In genomic region chr11:4729603-4730002, GRCm38 (mm10) we compare ENCODE assay signal across 10 mouse cellular contexts. TPM values are rescaled to one million over a fixed set of nuclear protein-coding genes. Genes with fewer than 3 reads are reported as not detected.
A peak's percentile ranks its signal among the peaks of the same experiment; 100 is the strongest.
DNase-seq lines count a peak whose midpoint lies in the region; ATAC-seq and TF ChIP-seq lines count a peak whose summit lies in the region.
"Had no signal": no experiment of that assay in that cellular context is flagged by ENCODE, and none has a peak within 500 bp of the region (broad histone marks: within the 10 kb centered on the region; RNA-seq: fewer than 3 reads in every experiment).

No protein-coding gene starts in this region.

- no peak overlapping the region for H3K27ac ChIP-seq in forebrain, postnatal 0 days (ENCODE audit: low read depth, low read length)
- H3K27ac ChIP-seq in forebrain, embryonic 15.5 days (replicated peaks): no peak overlapping the region
- no peak overlapping the region for H3K27ac ChIP-seq in hindbrain, embryonic 16.5 days (ENCODE audit: low read depth, low read length)
- H3K27ac ChIP-seq in forebrain, embryonic 11.5 days (ENCODE audit: low read depth, low read length): no peak overlapping the region

- H3K27me3 ChIP-seq in forebrain, postnatal 0 days (ENCODE audit: insufficient read depth, low read length): no peaks in the 10 kb centered on the region
- H3K27me3 ChIP-seq in forebrain, embryonic 15.5 days: no peaks in the 10 kb centered on the region
- no peaks in the 10 kb centered on the region for H3K27me3 ChIP-seq in hindbrain, embryonic 16.5 days (replicated peaks; ENCODE audit: control insufficient read depth, insufficient read depth, low read length)
- no peaks in the 10 kb centered on the region for H3K27me3 ChIP-seq in forebrain, embryonic 11.5 days (ENCODE audit: control insufficient read depth, insufficient read depth, low read length)

- H3K4me1 ChIP-seq in forebrain, postnatal 0 days (ENCODE audit: insufficient read depth): no peaks in the 10 kb centered on the region
- peaks cover 4% of the 10 kb centered on the region; the same call in 1 of the 2 replicates for H3K4me1 ChIP-seq in forebrain, embryonic 15.5 days
- no peaks in the 10 kb centered on the region; the same call in 1 of the 2 replicates for H3K4me1 ChIP-seq in hindbrain, embryonic 16.5 days (ENCODE audit: control insufficient read depth, insufficient read depth, low read depth, low read length)
- no peaks in the 10 kb centered on the region for H3K4me1 ChIP-seq in forebrain, embryonic 11.5 days (replicated peaks; ENCODE audit: control insufficient read depth, insufficient read depth, low read length)

- peak; percentile 10 for DNase-seq in forebrain, postnatal 0 days
- peak; percentile 83 for DNase-seq in ovary, adult 18-20 months (ENCODE audit: low spot score)
- DNase-seq in ovary, postnatal 10 days (ENCODE audit: low spot score): no peak
- DNase-seq in testis, postnatal 14 days (ENCODE audit: low spot score): peak; percentile 68
- no peak for DNase-seq in forebrain, embryonic 11.5 days (ENCODE audit: low spot score)

- no peak for ATAC-seq in forebrain, postnatal 0 days
- no peak; the same call in 1 of the 2 replicates for ATAC-seq in forebrain, embryonic 15.5 days (replicated peaks)
- ATAC-seq in hindbrain, embryonic 16.5 days: 0 out of 2 replicates have a peak, but pooled peaks have one; percentile 31
- ATAC-seq in forebrain, embryonic 11.5 days (replicated peaks; ENCODE audit: low FRiP score): no peak
- no peak for ATAC-seq in cerebellum, adult (ENCODE audit: insufficient number of reproducible peaks, low FRiP score, low TSS enrichment)

- no peak overlapping the region for H3K4me3 ChIP-seq in forebrain, postnatal 0 days (ENCODE audit: low read depth, low read length)
- no peak overlapping the region for H3K4me3 ChIP-seq in forebrain, embryonic 15.5 days
- no peak overlapping the region for H3K4me3 ChIP-seq in hindbrain, embryonic 16.5 days (ENCODE audit: low read length)
- no peak overlapping the region for H3K4me3 ChIP-seq in forebrain, embryonic 11.5 days (ENCODE audit: low read depth, low read length)

- H3K9ac ChIP-seq in forebrain, postnatal 0 days: no peak overlapping the region
- H3K9ac ChIP-seq in forebrain, embryonic 15.5 days (replicated peaks): no peak overlapping the region
- H3K9ac ChIP-seq in hindbrain, embryonic 16.5 days (ENCODE audit: low read depth, low read length): no peak overlapping the region
- no peak overlapping the region for H3K9ac ChIP-seq in forebrain, embryonic 11.5 days (ENCODE audit: low read length)

- no peaks in the 10 kb centered on the region for H3K9me3 ChIP-seq in forebrain, postnatal 0 days (ENCODE audit: low read length)
- H3K9me3 ChIP-seq in forebrain, embryonic 15.5 days: no peaks in the 10 kb centered on the region
- H3K9me3 ChIP-seq in hindbrain, embryonic 16.5 days (ENCODE audit: control insufficient read depth, low read length): no peaks in the 10 kb centered on the region
- no peaks in the 10 kb centered on the region for H3K9me3 ChIP-seq in forebrain, embryonic 11.5 days (ENCODE audit: control insufficient read depth, low read length)

- H3K36me3 ChIP-seq in forebrain, postnatal 0 days (ENCODE audit: insufficient read depth): peaks cover 8% of the 10 kb centered on the region
- H3K36me3 ChIP-seq in forebrain, embryonic 15.5 days: peaks cover 6% of the 10 kb centered on the region
- H3K36me3 ChIP-seq in hindbrain, embryonic 16.5 days (ENCODE audit: control insufficient read depth, insufficient read depth, low read length): no peaks in the 10 kb centered on the region
- no peaks in the 10 kb centered on the region for H3K36me3 ChIP-seq in forebrain, embryonic 11.5 days (ENCODE audit: control insufficient read depth, insufficient read depth, low read length)

- 55% methylated on average over 12 of the region's 12 CpGs for WGBS in forebrain, postnatal 0 days
- 53% methylated on average over 12 of the region's 12 CpGs for WGBS in forebrain, embryonic 15.5 days
- 40% methylated on average over 12 of the region's 12 CpGs for WGBS in hindbrain, embryonic 16.5 days
- WGBS in forebrain, embryonic 11.5 days: 84% methylated on average over 12 of the region's 12 CpGs

- H3K4me2 ChIP-seq in forebrain, postnatal 0 days (ENCODE audit: low read depth): no peak overlapping the region
- no peak overlapping the region for H3K4me2 ChIP-seq in forebrain, embryonic 15.5 days (replicated peaks)
- H3K4me2 ChIP-seq in hindbrain, embryonic 16.5 days (ENCODE audit: low read length): no peak overlapping the region
- H3K4me2 ChIP-seq in forebrain, embryonic 11.5 days (ENCODE audit: low read depth, low read length, severe bottlenecking): no peak overlapping the region

- TF ChIP-seq CTCF in forebrain, postnatal 0 days (IDR thresholded peaks at IDR 0.05; ENCODE audit: low read depth): no peak

RNA-seq across cellular contexts. Expression of gene Cabp7, which starts 17.0 kb away (rescaled TPM):
- total RNA-seq in forebrain, postnatal 0 days (2014; rRNA removed): 5.3 and 5.5 TPM in 2 replicates
- polyA plus RNA-seq in forebrain, postnatal 0 days (2015; fragmentation: Nextera tagmentation; extraction: Ambion mirVana): 1.3 and 1.6 TPM in 2 replicates
- polyA plus RNA-seq in forebrain, embryonic 15.5 days (2015; fragmentation: Nextera tagmentation; extraction: Ambion mirVana): 1.3 and 1.8 TPM in 2 replicates
- 1.5 and 2.0 TPM in 2 replicates for polyA plus RNA-seq in hindbrain, embryonic 16.5 days (2015; fragmentation: Nextera tagmentation; extraction: Ambion mirVana)
- 0.57 and 0.79 TPM in 2 replicates for polyA plus RNA-seq in forebrain, embryonic 11.5 days (2014; fragmentation: Nextera tagmentation; extraction: Ambion mirVana)
- total RNA-seq: heart, adult 18-20 months had no signal
- polyA plus RNA-seq: small intestine, adult 2 months had no signal

RNA-seq across cellular contexts. Expression of gene Zmat5, which starts 25.1 kb away (rescaled TPM):
- 20.6 and 29.5 TPM in 2 replicates for total RNA-seq in forebrain, postnatal 0 days (2014; rRNA removed)
- polyA plus RNA-seq in forebrain, postnatal 0 days (2015; fragmentation: Nextera tagmentation; extraction: Ambion mirVana): 62.6 and 78.7 TPM in 2 replicates
- 72.3 and 78.4 TPM in 2 replicates for polyA plus RNA-seq in forebrain, embryonic 15.5 days (2015; fragmentation: Nextera tagmentation; extraction: Ambion mirVana)
- polyA plus RNA-seq in hindbrain, embryonic 16.5 days (2015; fragmentation: Nextera tagmentation; extraction: Ambion mirVana): 63.5 and 64.1 TPM in 2 replicates
- polyA plus RNA-seq in forebrain, embryonic 11.5 days (2014; fragmentation: Nextera tagmentation; extraction: Ambion mirVana): 70.9 and 76.4 TPM in 2 replicates

RNA-seq across cellular contexts. Expression of gene Uqcr10, which starts 25.5 kb away (rescaled TPM):
- 171 and 220 TPM in 2 replicates for total RNA-seq in forebrain, postnatal 0 days (2014; rRNA removed)
- polyA plus RNA-seq in forebrain, postnatal 0 days (2015; fragmentation: Nextera tagmentation; extraction: Ambion mirVana): 797 and 1,037 TPM in 2 replicates
- 538 and 557 TPM in 2 replicates for polyA plus RNA-seq in forebrain, embryonic 15.5 days (2015; fragmentation: Nextera tagmentation; extraction: Ambion mirVana)
- polyA plus RNA-seq in hindbrain, embryonic 16.5 days (2015; fragmentation: Nextera tagmentation; extraction: Ambion mirVana): 662 and 774 TPM in 2 replicates
- polyA plus RNA-seq in forebrain, embryonic 11.5 days (2014; fragmentation: Nextera tagmentation; extraction: Ambion mirVana): 550 and 552 TPM in 2 replicates

Comparison
In these comparisons a context has a peak if more than half of its experiments do, and no peak if none do; other contexts are left out.
1. DNase-seq: peak in forebrain, postnatal 0 days (single experiment), ovary, adult 18-20 months (single experiment) and testis, postnatal 14 days (single experiment); none in ovary, postnatal 10 days (single experiment) and forebrain, embryonic 11.5 days (single experiment).